Mouse (Mus musculus): ENCODE results near the gene Samd7.
A peak's percentile ranks its signal among the peaks of the same experiment; 100 is the strongest.
"Not testable (repeated sequence)": the region's sequence is repeated elsewhere in the genome, so short reads cannot be mapped to it uniquely, and the experiment has no call there.

The Samd7 gene

GRCm38 (mm10) chr3:30746006-30746405 lies at the start of gene Samd7:
TSS of gene Samd7 (plus strand) at chr3:30746293.
- DNase-seq (ENCODE audit: low spot score in 2 of 2), result no peak

DNA sequence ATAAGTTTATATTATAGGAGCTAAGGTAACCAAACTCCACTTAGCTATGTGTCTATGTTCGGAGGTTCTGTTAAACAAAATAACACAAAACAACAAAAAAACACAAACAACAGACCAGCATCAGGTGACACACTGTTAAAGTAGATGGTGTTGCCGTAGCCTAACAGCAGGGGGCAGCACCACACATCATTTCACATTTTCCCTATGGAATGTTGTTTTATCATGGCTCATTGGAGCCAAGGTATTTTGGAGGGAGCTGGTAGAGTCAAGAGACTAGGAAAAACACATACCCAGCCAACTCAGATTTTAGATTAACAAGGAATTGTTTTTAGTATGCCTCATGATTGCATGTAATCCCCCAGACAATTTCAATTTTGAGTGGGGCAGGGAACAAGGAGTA lies 49.7 kb upstream of the Samd7 start:
- peak; percentile 12 to 52 for DNase-seq (ENCODE audit: low spot score in 2 of 2)

DNA sequence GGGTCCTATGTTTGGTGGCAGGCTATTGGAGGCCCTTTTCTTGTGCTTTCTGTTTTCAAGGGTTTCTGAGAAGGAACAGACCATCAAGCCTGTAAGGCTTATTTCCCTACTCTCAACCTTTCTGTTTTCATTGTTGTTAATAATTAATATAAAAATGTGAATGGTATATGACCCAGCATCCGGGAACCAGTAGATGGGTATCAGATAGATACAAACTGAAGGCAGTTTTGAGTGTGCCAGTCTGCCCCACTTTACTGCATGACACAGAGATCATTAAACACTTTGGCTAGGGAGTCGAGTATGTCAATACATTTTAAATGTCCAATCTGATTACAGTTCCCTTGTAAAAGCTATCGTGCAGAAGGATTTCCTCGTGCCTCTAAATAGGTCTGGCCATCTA lies 48.2 kb upstream of the Samd7 start:
- no peak for DNase-seq (ENCODE audit: low spot score in 2 of 2)

DNA sequence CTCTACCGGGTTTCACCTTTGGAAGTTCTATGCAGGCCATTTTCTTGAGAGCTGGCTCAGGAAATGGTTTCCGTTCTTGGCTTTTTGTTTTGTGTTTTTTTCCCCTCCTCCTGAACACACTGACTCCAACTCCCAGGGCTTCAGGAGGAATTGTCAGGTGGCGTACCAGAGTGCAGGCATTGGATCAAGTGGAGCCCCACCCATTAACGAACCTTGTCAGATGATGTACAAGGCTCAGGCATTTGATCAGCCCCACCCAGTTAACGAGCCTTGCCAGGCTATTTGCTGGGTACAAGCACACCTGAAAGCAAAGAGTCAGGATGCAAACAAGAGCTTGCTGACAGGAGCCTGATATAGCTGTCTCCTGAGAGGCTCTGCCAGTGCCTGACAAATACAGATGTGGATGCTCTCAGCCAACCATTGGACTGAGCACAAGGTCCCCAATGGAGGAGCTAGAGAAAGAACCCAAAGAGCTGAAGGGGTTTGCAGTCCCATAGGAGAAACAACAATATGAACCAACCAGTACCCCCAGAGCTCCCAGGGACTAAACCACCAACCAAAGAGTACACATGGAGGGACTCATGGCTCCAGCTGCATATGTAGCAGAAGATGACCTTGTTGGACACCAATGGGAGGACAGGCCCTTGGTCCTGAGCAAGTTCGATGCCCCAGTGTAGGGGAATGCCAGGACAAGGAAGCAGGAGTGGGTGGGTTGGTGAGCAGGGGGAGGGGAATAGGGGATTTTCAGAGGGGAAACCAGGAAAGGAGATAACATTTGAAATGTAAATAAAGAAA lies 46.2 kb upstream of the Samd7 start, which contains the start of gene Lrrc31:
Gene Lrrc31, minus strand, starts transcription at position 133 of the 795 bp plus-strand sequence.
- not testable (repeated sequence) for DNase-seq (ENCODE audit: low spot score in 2 of 2)

GRCm38 (mm10) chr3:30705977-30706376 lies 40.1 kb upstream of the Samd7 start:
- no peak for DNase-seq (ENCODE audit: low spot score in 2 of 2)

GRCm38 (mm10) chr3:30706614-30707276 lies 39.3 kb upstream of the Samd7 start:
- DNase-seq (ENCODE audit: low spot score in 2 of 2), result no peak

GRCm38 (mm10) chr3:30710191-30710590 lies 35.9 kb upstream of the Samd7 start:
- no peak for DNase-seq (ENCODE audit: low spot score in 2 of 2)

DNA sequence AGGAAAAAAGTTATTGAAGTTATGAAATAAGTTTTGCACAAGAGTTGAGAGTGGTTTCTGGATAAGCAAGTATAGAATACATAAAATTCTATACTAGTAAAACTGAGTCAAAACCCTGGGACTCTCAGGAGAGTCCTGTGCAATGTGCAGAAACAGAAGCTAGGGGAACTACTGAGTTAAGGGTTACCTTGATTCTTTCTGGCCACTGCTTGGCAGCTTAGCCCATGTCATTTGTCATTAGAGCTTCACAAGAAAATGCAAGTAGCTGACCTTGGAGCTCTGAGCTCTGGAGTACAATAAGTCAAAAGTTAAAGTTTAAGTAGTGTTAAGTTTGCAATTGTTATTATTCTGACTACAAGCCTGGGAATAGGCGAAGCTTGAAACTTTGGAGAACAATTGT lies 32.8 kb upstream of the Samd7 start:
- no peak for DNase-seq (ENCODE audit: low spot score in 2 of 2)

- DNase-seq (ENCODE audit: low spot score in 2 of 2), result no peak
Observed at GRCm38 (mm10) chr3:30718649-30719048, 27.4 kb upstream of the Samd7 start.

DNA sequence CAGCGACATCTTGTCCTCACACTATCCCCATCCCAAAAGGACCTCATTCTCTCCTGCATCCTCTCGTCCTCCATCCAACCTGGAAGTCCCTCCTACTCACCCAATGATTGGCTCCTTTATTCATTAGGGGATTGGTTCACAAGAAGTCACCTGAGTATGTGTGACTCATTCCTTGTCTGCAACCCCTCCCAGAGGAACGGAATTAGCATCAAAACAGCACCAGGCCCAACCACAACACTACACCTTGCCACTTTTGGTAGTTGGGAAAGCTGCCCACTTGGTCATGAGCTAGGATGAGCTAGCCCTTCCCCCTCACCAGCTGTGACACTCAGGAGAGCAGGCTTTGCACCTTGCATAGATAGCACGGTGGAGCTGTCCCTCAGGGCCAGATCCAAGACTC lies 24.1 kb upstream of the Samd7 start:
- DNase-seq (ENCODE audit: low spot score in 2 of 2), result no peak

DNA sequence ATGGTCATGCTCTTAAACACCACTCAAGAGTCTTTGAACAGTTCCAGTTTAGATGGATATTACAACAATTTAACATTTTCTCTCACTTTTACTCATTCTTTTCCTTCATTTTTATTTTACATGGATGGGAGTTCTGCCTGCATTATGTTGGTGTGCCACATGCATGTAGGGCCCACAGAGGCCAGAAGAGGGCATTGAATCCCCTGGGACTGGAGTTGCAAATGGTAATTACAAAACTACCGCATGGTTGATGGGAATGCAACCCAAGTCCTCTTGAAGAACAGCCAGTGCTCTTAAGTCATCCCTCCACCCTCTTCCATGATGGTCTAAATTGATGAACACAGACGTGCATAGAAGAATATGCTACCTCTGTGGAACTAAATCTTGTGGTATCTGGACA lies 23.6 kb upstream of the Samd7 start:
- no peak for DNase-seq (ENCODE audit: low spot score in 2 of 2)

DNA sequence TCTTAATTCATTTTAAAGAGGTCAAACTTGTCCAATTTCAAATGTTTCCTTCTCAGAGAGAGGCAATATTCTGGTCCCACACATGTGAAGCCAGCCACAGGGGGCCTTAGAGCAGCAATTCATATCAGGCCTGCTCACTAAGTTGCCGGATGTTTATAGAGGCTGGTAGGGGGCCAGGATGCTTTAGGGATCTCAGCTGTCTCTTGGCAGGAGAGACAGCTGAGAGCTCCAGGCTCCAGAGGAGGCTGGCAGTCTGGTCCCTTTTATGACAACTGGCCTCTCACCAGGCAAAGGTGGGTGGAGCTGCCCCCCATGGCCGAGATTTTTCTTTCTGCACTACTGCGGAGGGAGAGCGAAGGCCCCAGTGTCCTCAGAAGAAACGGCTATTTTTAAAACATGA lies 22.9 kb upstream of the Samd7 start:
- DNase-seq (ENCODE audit: low spot score in 2 of 2), result no peak

- DNase-seq (ENCODE audit: low spot score in 2 of 2), result no peak
Observed at GRCm38 (mm10) chr3:30724105-30724824, 21.8 kb upstream of the Samd7 start.

GRCm38 (mm10) chr3:30724848-30725465 lies 21.1 kb upstream of the Samd7 start:
- no peak for DNase-seq (ENCODE audit: low spot score in 2 of 2)

- peak in 1 of 2 experiments; percentile 51 for DNase-seq (ENCODE audit: low spot score in 2 of 2)
Observed at GRCm38 (mm10) chr3:30725514-30725913, 20.6 kb upstream of the Samd7 start.

DNA sequence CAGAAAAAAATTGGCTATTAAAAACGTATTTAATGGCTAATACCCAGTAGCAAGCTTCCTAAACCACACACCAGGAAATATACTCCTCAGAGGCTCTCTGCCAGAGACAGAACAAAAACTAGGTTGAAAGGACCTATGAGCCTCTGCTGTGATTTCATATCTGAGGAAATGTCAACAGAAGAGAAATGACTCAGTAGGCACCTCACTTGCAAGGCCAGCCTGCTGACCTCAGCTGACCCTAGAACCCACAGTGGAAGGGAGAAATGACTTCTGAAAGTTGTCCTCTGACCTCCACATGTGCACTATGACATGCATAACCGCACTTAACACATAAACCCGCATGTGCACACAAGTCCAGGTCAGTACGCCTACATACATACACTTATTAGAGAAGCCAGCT lies 18.9 kb upstream of the Samd7 start:
- no peak for DNase-seq (ENCODE audit: low spot score in 2 of 2)

GRCm38 (mm10) chr3:30729046-30729445 lies 17.0 kb upstream of the Samd7 start:
- DNase-seq (ENCODE audit: low spot score in 2 of 2), result no peak

DNA sequence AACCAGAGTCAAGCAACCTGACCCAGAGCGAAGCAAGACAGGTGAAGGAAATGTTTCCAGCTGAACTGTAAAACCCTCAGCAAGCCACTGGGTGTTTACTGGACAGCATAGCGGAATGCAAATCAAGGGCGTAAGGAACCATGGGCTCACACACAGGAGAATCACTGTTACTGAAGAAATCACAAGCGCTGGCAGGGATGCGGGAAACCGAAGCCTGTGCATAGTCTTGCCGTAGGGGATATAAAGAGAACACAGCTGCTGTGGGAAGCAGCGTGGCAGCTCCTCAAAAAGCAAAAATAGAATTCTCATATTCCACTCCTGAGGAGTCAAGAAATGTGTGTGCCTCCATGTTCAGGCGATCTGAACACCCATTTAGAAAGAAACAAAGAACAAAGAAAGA lies 9.3 kb upstream of the Samd7 start:
- DNase-seq (ENCODE audit: low spot score in 2 of 2), result no peak

- DNase-seq (ENCODE audit: low spot score in 2 of 2), result no peak
Observed at GRCm38 (mm10) chr3:30741306-30741705, 4.8 kb upstream of the Samd7 start.

GRCm38 (mm10) chr3:30742891-30743290 lies 3.2 kb upstream of the Samd7 start:
- no peak for DNase-seq (ENCODE audit: low spot score in 2 of 2)

GRCm38 (mm10) chr3:30748316-30748715 lies 2.2 kb downstream of the Samd7 start:
- DNase-seq (ENCODE audit: low spot score in 2 of 2), result no peak

DNA sequence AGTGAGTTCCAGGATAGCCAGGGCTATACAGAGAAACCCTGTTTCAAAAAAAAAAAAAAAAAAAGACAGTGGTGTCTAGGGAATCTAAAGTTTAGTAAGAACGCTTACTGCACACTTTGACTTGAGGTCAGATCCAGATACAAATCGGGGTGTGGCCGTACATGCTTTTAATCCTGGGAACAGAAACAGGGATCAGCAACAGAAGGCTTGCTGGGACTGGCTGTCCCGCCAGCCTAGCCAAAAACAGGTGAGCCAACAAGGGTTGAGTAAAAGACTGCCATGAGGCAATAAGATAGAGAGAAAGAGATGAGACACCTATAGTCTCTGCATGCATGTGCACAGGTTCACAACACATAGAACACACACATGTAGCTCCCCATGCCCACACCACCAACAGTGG lies 8.6 kb downstream of the Samd7 start:
- no peak for DNase-seq (ENCODE audit: low spot score in 2 of 2)

Data from spleen, postnatal 10 days (tissue).